Mouse (Mus musculus): ENCODE results near the gene Snw1. TPM values are rescaled to one million over a fixed set of nuclear protein-coding genes. Genes with fewer than 3 reads are reported as not detected.

Snw1 gene
- polyA plus RNA-seq (2012; rRNA removed): 0.82 and 1.9 TPM in 2 replicates

DNA sequence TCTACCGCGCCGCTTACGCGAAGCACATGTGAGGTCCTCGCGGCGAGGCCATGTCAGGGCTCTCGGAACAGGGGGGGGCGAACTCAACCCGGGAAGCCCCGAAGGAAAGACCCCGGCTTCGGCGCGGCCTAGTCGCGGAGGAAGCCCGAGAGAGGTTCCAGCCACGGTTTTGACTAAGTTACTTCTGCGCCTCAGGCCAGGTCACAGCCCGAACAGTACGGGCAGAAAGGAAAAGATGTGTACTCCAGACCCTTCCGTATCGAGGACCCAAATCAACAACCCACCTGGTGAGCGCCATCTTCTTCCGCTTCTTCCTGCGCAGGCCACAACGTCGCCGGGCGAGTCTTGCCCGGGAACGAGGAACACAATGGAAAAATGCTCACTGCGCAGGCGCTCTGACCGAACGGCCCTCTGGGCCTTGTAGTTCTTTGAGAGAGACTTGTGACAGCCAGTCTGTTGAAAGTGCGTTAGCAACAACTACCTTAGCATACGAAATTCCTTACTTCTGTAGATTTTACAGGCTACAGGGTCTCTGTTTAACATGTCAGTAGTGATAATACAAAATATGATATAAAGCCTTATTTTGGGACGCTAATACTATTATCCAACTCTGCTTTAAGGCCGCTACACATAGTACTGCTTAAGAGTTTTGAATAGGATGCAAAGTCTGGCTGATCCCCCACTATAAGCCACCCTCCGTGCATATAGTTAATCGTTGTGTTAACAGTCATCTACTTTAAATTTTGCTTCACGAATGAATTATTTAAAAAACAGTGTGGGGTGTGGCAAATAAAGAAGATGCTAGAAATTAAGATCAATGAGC is at the start of gene Snw1:
Gene Snw1 (minus strand): TSS at position 311 of the 823 bp plus-strand sequence.

DNA sequence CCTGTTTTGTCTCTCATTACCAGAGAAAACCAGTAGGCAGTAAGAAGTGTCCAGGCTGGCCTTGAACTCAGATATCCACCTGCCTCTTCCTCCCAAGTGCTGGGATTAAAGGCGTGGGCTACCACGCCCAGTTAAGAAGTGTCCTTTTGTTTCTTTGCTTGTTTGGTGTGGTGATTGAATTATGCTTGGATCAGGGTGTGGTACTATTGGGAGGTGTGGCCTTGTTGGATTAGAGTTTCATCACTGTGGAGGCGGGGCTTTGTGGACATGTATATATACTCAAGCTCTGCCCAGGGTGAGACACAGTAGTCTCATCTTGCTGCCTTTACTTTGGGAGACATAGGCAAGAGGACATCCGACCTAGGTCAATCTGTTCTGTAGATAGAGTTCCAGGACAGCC is 41.9 kb upstream of the Snw1 start, which contains the start of gene Gm8300:
Gene Gm8300 (plus strand): TSS at position 301 of the 400 bp plus-strand sequence.

DNA sequence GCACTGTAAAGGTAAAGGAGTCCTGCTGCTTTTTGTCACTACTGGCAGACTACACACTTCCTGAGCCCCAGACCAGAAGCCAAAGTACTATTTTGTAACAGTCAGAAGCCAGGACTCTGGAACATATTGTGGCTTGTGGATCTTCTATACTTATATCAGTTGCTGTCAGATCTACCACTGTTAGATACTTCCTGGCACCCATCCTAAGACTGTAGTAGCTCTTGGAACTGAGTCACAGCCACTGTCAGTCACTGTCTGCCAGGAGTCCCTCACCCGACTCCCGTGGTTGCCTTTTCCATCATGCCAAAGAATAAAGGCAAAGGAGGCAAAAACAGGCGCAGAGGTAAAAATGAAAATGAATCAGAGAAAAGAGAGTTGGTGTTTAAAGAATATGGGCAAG is 22.3 kb upstream of the Snw1 start, which contains the start of gene Gm5788:
Gene Gm5788 (plus strand): TSS at position 301 of the 400 bp plus-strand sequence.

DNA sequence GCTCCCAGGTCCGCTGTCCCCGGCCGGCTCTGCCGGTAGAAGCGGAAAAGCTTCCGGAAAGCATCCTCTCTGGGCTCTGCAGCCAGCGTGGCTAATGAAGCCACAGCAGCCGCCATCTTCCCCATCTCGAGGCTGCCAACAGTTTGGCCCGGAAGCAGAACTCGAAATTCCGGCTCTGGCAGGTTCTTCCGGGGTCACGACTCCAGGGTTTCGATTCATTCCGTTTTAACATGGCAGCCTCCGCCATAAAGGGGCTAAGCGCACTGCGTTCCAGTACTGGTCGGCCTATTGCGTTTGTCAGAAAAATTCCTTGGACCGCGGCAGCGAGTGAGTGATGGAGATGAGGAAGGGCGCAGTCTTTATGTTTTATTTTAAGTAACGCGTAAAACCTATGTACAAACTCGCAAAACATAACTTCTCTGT is 28.4 kb downstream of the Snw1 start, which contains the start of the genes Slirp and Alkbh1:
Gene Slirp (plus strand): TSS at position 197 of the 423 bp plus-strand sequence.
Gene Alkbh1 (minus strand): TSS at position 318 of the 423 bp plus-strand sequence.

Other genes starting within 250 kb of the Snw1 start
- not detected in 2 replicates for gene Noxred1, start 233.5 kb downstream of the Snw1 start, polyA plus RNA-seq (2012; rRNA removed)
- gene Vipas39, start 206.0 kb downstream of the Snw1 start, polyA plus RNA-seq (2012; rRNA removed): 10.3 and 10.5 TPM in 2 replicates
- 11.1 and 16.4 TPM in 2 replicates for gene Ahsa1, start 205.8 kb downstream of the Snw1 start, polyA plus RNA-seq (2012; rRNA removed)
- gene Ism2, start 172.6 kb downstream of the Snw1 start, polyA plus RNA-seq (2012; rRNA removed): 0.09 and 0.17 TPM in 2 replicates
- 9.6 and 14.0 TPM in 2 replicates for gene Sptlc2, start 83.9 kb downstream of the Snw1 start, polyA plus RNA-seq (2012; rRNA removed)
- 1.1 and 2.8 TPM in 2 replicates for gene Slirp, start 28.4 kb downstream of the Snw1 start, polyA plus RNA-seq (2012; rRNA removed)
- gene Alkbh1, start 28.3 kb downstream of the Snw1 start, polyA plus RNA-seq (2012; rRNA removed): 5.4 and 5.6 TPM in 2 replicates
- not detected in 2 replicates for gene Gm5788, start 22.4 kb upstream of the Snw1 start, polyA plus RNA-seq (2012; rRNA removed)
- gene Gm8300, start 42.0 kb upstream of the Snw1 start, polyA plus RNA-seq (2012; rRNA removed): not detected in 2 replicates
- gene Oog1, start 130.4 kb upstream of the Snw1 start, polyA plus RNA-seq (2012; rRNA removed): not detected in 2 replicates
- not detected in 2 replicates for gene Gm4027, start 146.6 kb upstream of the Snw1 start, polyA plus RNA-seq (2012; rRNA removed)
- gene Gm16381, start 172.3 kb upstream of the Snw1 start, polyA plus RNA-seq (2012; rRNA removed): not detected in 2 replicates